Mouse (Mus musculus) cerebellum, adult 9-11 months (tissue): Measurements from ENCODE around the gene Sdr42e1.

Experiments used
- DNase-seq: peaks from one replicate; pipeline ENCODE4 v3.0.0; 2022

Gene Sdr42e1

DNA sequence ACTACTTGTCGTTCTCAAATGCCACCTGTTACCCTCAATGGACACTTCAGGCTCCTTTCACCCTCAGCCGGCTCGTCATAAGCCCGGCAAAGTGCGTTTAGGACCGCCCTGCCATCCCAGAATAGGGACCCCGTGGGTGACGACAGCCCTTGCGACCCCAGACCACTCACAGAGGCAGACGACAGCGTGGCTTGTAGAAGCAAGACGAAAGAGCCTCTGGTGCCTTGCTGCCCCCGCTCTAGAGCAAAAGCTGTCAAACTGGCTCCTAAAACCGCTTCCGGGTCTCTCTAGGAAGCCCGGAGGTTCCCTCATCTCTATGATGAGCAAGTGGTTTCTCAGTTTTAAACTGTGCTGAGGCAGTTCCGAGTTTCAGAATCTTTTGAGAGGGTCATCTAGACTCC lies at the start of gene Sdr42e1:
Gene Sdr42e1 (minus strand): TSS at position 260 of the 401 bp plus-strand sequence.
- no peak for DNase-seq

DNA sequence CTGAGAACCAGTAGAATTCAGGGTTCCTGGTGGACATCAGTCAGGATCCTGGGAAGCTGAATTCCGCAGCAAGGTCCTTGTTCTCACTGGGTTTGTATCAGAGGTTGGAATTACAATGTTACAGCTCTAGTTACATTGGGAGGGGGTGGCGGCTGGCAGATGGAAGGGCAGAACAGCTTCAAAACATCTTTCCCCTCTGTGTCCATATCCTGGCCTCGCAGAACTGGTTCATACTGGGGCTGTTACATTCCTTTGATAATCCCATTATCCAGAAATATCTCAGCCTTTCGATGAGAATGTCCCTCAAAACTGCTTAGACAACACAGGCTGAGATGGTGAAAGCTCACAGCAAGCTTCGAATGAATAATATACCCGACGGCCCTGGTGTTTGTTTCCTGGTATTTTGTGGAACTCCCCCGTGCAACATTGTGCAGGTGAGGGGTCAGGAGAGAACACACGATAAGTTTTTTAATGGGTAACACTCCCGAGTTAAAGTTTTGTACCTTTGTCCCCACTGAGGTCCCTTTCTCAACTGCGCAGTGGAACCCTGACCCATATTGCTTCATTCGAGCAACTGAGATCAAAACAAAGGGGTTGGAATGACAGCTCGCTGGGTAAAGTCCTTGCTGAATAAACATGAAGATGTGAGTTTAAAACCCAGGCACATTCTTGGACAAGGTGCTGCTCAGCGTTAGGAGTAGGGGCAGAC lies 44.8 kb upstream of the Sdr42e1 start:
- no peak for DNase-seq

DNA sequence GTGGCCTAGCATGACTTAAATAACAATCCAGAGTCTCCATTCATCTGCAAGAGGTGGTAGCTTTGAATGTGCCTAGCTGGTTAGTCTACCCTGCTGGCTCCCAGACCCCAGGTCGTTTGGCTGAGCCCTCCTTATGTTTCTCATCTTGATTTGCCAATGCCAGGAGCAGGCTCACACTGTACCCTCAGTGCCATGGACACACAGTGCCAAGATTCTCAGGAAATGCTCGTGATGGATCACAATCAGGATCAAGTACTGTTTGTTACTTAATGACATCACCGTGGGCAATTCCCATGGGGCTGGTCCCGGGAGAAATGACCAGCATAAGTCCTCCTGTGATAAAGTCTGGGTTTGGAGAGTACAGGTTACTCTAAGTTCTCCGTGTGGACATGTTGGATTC lies 42.4 kb upstream of the Sdr42e1 start:
- no peak for DNase-seq

DNA sequence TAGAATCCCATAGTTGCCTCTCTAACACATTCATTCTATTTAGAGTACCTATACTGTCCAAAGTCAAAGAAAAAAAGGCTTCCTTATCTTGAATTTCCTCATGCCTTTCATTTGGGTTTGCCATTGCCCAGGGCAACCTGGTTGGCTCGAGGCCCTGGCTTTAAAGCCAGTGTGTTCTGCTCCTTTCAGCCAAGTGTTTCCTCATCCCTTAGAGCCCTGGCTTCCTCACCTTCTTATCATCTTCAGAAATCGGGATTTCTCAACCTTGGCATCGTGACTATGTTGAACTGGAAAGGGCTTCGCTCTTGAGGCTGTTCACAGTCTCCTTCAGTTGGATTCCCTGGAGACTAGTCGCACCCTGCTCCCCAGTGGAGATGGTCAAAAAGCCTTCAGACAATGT lies 41.1 kb upstream of the Sdr42e1 start:
- no peak for DNase-seq

DNA sequence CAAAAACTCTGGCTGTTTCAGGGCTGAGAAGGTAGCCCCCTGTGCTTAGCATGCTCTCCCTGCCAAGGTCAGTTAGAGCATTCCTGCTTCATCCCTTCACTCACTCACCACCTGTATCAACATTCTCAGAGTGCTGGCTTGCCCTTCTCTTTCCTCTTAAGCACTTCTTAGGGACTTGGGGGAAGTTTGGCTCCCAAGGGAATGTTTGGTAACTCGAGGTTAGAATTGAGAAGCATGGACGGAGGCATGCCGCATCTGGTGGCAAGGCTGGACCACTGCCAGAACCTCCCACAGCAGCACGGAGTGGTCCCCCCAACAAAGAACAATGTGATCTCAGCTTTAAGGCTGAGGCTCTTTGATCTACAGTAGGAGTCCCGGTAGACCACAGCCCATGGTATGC lies 38.7 kb upstream of the Sdr42e1 start:
- DNase-seq, result no peak

DNA sequence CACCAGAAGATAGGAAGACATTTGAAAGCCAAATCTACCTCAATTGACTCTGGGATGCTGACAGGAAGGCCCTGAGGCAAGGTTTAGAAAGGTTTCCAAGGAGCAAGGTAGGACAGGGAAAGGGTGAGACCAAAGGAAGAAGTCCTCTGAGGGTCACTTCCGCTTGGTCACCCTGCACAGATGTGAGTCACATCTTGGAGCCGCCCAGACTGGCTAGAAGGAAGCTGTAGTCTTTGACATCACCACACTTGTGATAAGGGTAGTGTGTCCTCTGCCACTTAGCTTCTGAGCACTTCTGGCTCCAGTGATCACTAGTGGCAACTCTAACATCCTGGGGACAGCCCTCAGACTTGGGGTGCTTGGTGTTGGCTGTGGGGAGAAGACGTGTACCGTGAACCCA lies 32.7 kb upstream of the Sdr42e1 start:
- DNase-seq, result no peak

DNA sequence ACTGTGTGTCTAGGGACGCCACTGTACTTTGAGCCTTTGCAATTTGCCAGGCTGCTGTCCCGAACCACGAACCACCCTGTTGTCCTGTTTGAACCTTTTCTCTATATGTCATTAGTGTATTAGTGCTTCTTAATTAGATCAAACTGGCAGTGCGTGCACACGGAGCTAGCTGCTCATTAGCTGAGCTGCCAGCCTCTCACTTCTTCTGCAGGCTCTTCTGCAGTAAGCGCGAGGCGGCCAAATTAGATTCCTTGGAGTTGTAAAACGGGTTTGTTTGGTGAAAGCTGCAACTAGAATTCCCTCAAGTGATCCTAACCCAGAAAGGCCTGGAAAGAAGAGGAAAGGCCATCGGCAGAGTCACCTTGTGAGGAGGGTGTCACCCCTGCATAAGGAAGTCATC lies 29.2 kb upstream of the Sdr42e1 start:
- DNase-seq, result no peak

DNA sequence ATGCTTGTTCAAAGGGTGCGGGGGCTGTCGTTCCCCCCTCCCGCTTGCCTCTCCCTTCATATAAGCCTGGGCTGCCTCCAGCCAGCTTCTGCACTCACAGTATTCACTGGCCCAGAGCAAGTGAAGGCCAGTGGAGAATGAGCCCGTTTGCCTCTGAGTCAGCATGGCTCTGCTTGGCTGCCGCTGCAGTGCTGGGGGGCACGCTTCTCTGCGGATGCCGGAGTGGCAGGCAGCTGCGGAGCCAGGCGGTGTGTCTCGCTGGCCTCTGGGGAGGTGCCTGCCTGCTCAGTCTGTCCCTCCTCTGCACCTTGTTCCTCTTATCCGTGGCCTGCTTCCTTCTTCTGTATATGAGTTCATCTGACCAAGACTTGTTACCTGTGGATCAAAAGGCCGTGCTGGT lies 28.4 kb upstream of the Sdr42e1 start, which contains the start of gene Hsd17b2:
Gene Hsd17b2 (plus strand): TSS at position 46 of the 400 bp plus-strand sequence.
- no peak for DNase-seq

DNA sequence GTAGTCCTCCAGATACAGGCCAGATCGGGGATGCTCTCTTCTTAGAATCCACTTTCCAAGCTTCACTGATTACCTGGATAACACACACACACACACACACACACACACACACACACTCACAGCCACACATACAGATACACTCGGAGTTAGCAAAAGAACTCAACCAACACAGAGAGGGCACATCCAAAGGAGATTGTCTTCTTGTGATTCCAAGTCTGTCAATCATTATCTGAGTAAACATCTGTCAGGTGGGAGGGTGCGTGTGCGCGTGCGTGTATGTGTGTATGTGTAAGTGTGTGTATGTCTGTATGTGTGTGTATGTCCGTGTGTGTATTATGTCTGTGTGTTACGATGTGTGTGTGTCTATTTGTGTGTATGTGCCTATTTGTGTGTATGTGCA lies 27.8 kb upstream of the Sdr42e1 start:
- no peak for DNase-seq

DNA sequence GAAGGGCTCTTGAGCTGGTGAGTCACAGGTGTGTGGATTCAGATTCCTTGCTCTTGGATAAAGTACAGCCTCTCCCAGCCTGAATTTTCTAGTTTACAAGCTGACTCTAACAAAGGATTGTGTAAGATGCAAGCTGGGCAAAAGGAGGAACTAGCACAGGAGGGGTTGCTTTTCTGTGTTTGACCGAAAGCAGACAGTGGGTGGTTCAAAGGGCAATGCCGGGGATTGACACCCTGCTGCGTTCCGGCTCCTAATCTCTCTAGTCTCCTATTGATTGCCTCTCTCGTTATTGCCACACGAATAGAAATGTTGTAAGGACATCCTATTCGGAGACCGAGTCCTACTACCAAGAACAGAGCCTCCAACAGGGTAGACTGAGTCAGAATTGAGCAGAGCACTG lies 27.2 kb upstream of the Sdr42e1 start:
- no peak for DNase-seq

DNA sequence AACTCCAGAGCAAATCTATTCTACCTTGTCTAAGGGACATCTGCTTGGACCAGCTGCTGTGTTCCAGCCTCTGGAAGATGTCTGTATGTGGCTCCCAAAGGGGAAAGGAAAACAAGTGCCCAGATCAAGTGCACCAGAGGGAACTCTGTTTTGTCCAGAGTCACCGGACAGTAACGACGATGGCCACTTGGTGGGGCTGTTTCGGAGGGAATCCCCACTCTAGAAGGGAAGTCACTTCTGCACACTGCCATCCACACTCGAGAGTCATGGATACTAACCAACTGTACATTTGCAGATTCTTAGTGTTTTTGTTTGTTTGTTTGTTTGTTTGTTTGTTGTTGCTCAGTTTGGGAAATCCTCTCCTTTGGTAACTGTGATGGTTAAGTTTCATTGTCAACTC lies 23.8 kb upstream of the Sdr42e1 start:
- DNase-seq, result peak; percentile 16

DNA sequence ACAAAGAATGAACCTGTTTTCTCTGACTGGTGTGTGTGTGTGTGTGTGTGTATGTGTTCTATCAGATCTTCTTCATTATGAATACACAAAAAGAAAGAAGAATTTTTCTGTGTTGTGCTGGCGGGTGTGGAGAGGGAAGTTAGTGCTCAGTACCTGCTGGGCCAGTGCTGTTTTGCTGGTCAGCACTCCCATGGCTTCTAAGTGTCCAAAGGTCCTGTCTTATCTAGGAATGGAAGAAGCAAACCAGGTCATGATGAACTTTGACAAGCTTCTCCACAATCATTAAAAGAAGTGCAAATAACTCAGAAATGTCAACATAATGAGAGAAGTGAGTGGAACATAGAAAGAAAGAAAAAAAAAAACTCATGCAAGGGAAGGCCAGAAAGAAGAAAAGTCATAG lies 22.1 kb upstream of the Sdr42e1 start:
- DNase-seq, result no peak

DNA sequence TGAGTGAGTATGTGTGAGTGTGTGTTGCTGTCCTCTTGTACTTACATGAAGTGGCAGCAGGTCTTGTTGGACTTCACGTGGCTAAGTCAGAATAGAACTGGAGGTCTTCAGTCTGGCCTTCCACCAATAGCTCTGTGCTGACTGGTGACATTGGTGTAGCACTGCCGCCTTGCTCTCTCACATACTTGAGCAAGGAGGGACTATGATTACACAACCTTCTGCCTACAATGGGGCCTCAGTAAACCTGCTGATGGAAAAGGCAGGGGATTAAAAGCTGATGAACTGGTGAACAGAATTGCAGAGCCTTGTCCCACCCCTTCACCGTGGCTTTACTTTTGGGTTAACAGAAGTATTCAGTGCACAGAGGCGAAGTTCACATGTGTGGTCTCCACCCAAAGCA lies 18.6 kb upstream of the Sdr42e1 start:
- no peak for DNase-seq

DNA sequence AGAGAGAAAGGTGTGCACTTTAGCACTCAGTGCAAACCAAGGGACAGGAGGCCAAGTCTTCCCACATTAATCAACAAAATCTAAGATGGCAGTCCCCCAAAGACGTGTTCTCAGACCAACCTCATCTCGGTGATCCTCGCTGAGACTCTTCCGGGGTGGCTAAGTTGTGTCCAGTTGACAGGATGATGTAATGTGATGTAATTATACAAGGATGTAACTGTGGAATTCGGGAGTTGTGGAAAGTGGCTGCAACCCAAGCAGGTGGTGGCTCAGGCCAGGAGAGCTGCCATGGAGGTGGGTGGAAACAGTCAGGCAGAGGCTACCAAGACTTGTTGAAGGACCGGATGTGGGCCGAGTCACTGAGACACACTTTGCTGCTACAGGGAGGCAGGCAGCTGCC lies 14.4 kb upstream of the Sdr42e1 start:
- DNase-seq, result no peak

DNA sequence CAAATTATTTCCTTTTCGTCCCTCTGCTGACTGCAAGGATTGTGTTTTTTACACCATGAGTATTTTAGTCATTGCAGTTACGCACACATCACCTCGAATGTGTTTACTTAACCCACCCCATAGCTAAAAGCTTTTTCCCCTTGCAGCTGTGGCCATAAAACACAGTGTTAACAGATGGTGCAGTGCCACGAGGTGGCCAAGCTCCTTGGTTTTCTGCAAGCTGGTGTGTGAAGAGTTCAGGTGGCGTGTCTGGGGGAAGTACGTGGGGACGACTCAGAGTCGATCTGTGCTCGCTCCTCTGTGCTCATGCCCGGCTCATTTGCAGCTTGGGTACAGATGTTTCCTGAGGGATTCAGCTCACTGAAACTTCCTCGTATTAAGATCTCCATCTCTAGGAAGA lies 11.0 kb upstream of the Sdr42e1 start:
- DNase-seq, result no peak

DNA sequence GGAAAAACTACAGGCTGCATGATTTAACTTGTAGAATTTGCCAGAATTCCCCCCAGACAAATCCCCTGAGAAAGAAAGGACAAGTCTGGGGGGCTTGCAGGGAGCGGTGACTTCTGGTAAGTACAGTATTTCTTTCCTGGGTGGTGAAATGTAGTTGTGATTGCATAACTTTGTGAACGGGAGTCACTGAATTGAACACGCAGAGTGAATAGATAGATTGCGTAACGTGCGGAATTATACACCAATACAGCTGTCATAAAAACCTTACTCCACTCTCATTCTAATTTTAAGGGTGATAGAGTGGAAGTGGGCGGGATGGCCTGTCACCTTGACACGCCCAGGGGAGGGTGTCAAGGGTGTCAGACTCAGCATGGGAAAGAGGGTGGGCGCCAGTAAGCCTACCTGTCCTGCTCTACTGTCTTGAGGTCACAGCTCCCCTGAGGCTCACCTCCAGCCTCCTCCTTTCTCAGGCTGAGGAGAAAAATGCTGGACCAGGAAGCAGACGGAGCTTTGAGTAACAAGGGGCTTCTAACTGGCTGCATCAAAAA lies 10.5 kb upstream of the Sdr42e1 start:
- DNase-seq, result no peak

DNA sequence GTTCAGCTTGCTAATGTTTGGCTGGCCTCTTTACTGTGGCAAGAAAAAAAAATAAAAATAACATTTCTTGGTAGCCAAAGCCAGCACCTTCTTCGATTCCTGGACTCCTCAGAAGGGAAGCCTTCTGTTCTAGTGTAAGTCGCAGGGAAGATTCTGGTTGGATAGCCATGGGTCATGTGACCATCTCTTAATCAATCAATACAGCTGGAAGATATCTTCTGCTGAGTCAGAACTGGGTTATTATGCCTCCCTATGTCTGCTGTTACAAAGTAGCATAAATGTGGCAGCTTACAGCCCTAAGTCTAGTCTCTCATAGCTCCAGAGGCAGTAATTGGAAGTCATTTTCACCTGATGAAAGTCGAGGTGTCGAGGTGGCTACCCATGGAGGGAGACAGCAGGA lies 5.2 kb upstream of the Sdr42e1 start:
- no peak for DNase-seq

DNA sequence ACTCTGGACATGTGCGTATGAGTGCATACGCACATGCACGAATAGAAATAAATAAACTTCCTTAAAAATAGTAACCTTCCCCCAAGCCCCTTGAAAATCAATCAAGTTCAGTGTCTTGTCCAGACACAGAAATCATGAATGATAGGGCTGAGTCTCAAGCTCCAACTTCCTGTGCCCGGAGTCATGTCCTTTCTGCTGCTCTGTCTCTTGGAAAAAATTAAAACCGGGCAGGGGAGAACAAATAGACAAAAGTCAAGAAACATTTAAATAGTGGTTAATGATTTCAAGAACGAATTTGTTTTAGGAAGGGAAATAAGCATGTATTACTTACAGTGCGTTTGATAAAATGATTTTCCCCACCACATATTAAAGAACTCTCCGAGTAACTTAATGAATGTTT lies 3.5 kb upstream of the Sdr42e1 start:
- no peak for DNase-seq

DNA sequence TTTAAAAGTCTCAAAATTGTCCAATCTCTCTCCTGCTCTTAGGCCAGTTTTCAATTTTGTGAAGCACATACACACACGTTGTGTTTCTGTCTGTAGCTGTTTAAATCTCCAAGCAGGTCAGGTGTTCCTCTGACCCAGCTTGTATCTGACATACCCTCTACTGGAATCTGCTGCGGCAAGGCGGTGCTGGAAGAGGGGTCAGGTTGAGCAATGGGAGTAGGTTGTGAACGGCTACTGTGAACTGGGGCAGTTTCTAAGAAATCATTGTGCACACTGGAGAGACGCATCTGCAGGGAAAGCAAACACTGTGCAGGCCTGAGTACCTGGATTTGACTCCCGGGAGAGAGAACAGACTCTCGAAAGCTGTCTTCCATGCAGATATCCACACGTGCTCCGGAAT lies 3.0 kb upstream of the Sdr42e1 start:
- no peak for DNase-seq

DNA sequence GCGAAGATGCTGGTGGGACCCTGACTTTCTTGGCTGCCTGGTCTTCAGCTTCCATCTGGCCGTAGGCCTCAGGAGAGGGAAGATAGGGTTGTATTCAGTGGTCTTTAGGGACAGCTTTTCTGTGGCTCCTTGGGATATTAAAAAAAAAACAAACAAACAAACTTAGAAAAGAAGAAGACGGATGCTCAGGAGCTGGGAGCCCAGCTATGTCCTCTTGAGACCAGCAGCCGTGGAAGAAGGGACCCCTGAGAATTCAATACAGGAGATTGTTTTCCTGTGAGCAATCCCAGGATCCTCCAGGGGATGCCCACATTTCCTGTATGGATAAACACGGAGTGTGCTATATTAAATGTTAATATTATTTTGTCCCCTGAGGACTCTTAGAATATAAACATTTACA lies 1.7 kb upstream of the Sdr42e1 start:
- no peak for DNase-seq

DNA sequence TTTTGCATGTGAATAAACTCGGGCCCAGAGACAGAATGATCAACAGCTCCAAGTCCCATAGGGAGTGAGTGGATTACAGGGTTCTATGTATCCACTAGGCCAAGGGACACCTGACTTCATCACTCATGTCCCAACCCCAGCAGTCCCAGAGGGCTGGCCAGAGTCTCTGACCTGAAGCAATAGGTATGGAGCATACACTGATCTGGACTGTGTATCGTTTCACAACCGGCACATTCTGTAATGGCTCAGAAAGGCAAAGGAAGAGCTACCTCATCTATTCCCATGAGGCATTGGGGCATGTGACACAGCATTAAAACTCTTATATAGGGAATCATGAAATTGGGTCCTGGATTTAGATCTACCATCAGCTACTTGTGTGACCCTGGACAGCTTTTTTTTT lies 931 bp downstream of the Sdr42e1 start:
- DNase-seq, result no peak

DNA sequence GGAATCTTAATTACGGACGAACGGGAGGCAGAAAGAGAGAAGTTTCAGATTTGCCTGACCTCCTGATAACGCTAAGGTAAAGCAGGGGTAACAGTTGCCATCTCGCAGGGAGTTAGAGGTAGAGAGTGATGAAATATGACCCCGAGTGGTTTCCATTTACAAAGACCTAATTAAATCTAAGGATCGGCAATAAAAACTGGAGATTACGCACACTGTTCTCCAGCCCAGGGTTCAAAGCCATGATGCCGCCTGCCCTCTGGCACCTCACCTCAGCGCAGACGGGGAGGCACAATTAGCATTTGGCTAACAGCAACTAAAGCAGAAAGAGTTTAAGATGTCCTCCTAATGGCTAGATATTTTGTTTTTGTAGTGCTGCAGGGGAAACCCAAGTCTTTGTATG lies 3.0 kb downstream of the Sdr42e1 start:
- DNase-seq, result no peak

DNA sequence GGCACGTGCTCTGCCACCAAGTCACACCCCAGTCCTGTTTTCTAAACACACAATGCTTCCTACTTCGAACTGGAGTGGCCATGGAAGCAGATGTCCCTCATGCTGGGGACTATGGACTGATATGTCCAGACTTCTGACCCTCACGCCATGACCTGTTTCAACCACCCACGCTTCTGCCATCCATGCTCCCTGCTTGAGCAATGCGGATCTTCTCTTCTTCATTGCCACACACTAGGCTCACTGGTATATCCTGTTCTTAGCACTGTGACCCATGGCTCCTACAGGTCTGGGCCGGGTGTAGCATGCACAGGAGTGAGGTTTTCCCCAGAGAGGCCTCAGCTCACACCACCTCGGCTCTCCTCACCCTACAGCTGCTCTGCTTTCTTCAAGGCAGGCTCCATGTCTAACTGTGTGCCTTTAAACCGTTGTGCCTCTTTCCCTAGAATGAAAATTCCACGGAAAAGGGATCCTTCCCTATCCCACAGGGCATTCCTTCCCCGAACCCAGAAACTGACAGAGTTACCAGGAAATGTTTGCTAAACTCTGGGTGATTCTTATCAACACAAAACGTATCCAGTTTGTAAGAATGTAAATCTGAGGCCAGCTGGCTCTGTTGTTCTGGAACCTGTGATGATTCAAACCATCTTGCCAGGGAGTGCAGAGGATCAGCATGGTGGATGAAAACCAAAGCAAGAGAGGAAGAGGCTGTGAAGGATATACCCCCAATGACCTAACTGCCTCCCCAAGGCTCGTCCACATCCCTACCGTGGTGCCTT lies 6.0 kb downstream of the Sdr42e1 start:
- no peak for DNase-seq

DNA sequence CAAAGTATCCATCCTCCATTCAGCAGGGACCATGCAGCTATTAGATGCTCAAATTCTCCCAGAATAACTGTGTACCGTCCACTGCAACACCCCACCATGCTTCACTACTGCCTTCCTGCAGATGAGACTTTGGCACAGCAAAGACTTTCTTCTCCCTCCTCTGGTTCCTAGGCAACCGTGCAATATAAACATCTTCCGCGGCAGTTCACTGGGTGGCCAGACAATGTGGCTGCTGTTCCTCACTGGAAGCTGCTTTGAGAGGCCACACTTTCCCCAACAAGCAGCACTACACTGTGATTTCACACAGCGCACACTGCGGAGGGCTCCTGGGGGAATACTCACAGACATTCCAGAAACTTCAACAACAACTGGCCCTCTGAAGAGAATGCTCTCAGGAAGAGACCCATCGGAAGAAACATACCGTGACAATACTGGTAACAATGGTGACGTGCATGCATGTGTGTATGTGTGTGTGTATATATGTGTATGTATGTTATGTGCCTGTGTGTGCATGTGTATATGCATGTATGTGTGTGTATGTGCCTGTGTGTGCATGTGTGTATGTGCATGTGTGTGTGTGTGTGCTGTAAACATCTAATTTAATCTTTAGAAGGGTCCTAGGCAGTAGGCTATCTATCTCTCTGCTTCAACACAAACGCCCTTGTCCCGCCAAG lies 13.0 kb downstream of the Sdr42e1 start:
- no peak for DNase-seq
